Mouse (Mus musculus): ENCODE results near the gene Thbs4.
"Not testable (repeated sequence)": the region's sequence is repeated elsewhere in the genome, so short reads cannot be mapped to it uniquely, and the experiment has no call there.

Thbs4 gene

GRCm38 (mm10) chr13:92794462-92795214 lies at the start of gene Thbs4:
Thbs4 (minus strand) TSS chr13:92794818.
- no peak for DNase-seq

DNA sequence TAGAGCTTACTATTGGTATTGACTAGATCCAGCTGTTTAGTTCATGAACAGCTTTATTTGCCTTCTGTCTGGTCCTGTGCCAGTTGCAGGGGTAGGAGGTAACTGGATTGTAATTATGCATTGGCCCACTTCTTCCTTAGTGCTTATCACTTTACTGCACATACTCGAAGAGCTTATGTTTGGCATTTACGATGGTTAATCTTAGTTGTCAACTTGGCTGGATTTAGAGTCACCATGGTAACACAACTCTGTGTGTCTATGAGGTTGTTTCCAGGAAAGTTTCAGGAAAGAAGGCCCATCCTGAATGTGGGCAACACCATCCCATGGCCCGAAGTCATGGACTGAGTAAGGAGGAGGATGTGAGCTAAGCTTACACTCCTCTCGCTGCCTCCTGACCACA lies 38.5 kb upstream of the Thbs4 start:
- no peak for DNase-seq

GRCm38 (mm10) chr13:92828820-92829219 lies 34.2 kb upstream of the Thbs4 start:
- no peak for DNase-seq

- no peak for DNase-seq
These were observed 22.7 kb upstream of the Thbs4 start for GRCm38 (mm10) chr13:92817357-92817756.

DNA sequence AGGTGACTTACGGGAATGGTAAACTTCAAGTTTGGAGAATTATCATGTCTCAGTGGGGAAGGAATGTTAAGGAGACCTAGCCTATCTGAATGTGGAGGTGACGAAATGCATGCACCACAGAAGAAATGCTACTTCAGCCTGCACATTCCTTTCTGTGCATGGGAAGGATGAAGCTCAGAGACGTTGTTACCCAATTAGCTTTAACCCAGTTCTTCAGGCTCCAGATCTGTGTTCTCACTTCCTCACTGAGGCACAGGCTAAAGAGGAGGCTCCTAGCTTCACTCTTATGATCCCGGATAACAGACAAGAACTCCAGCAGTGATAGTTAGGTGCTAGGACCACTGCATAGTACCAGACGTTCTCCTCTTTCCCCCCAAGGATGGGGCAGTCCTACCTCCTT lies 21.7 kb upstream of the Thbs4 start:
- DNase-seq: no peak

DNA sequence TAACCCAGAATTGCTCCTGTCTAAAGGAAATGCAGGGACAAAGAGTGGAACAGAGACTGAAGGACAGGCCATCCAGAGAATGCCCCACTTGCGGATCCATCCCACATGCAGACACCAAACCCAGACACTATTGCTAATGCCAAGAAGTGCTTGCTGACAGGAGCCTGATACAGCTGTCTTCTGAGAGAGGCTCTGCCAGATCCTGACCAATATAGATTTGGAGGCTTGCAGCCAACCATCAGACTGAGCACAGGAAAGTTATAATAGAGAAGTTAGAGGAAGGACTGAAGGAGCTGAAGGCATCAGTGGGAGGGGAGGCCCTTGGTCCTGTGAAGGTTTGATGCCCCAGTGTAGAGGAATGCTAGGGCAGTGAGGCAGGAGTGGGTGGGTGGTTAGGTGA lies 16.0 kb upstream of the Thbs4 start:
- DNase-seq: not testable (repeated sequence)

DNA sequence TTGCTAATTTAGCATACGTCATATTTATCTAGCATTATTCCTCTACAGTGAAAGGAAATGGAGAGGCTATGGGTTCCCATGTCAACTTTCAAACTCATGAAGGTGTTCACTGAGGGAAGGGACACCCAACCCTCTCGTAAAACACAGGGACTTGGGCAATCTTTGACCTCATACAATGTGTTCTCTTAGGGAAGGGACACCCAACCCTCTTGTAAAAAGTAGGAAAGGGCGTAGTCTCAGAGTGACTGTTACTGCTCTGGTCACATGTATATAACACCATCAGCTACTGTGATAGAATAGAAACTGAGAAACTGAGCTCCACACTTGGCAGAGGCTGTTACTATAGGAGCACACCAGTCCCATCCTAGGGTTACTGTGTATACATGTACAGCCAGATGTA lies 13.2 kb upstream of the Thbs4 start:
- no peak for DNase-seq

GRCm38 (mm10) chr13:92806785-92807184 lies 12.2 kb upstream of the Thbs4 start:
- no peak for DNase-seq

GRCm38 (mm10) chr13:92799306-92799925 lies 4.8 kb upstream of the Thbs4 start:
- DNase-seq: no peak

- no peak for DNase-seq
These were observed 4.2 kb upstream of the Thbs4 start for GRCm38 (mm10) chr13:92798830-92799229.

- DNase-seq: no peak
These were observed 982 bp downstream of the Thbs4 start for GRCm38 (mm10) chr13:92793636-92794035.

- DNase-seq: no peak
These were observed 3.1 kb downstream of the Thbs4 start for GRCm38 (mm10) chr13:92791474-92791873.

- no peak for DNase-seq
These were observed 10.3 kb downstream of the Thbs4 start for GRCm38 (mm10) chr13:92784311-92784710.

DNA sequence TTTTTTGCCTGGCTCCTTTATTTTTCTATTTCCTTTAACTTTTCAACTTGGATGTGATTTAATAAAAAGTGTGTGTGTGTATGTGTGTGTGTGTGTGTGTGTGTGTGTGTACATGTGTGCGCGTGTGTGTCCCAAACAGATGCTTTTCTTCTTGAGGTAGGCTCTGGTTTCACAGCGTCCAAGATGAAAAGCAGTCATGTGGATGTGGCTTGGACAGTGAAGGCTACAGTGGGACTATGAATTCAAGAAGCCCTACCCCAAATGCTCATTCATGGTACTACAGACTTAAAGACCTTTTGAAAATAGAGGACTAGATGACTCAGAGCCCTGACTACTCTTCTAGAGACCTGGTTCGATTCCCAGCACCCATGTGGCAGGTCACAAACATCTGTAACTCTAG lies 11.1 kb downstream of the Thbs4 start:
- no peak for DNase-seq

GRCm38 (mm10) chr13:92780927-92781326 lies 13.7 kb downstream of the Thbs4 start:
- DNase-seq: no peak

GRCm38 (mm10) chr13:92780076-92780475 lies 14.5 kb downstream of the Thbs4 start:
- no peak for DNase-seq

DNA sequence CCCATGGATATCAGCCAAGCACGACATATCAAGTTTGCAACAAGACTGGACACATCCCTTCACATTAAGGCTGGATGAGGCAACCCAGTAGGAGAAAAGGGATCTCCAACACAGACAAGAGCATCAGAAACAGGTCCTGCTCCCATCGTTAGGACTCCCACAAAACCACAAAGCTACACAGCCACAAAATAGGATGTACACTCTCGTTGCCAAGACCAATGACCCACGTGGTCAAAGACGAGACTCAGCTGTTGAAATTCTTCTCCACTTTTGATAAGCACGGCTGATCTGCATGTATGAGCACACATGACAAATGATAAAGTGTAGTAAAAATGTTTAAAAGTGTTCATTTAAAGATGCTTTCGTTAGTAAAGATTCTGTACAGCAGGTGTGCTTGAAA lies 16.0 kb downstream of the Thbs4 start:
- no peak for DNase-seq

- DNase-seq: no peak
These were observed 18.7 kb downstream of the Thbs4 start for GRCm38 (mm10) chr13:92775916-92776315.

GRCm38 (mm10) chr13:92774887-92775286 lies 19.7 kb downstream of the Thbs4 start:
- DNase-seq: no peak

DNA sequence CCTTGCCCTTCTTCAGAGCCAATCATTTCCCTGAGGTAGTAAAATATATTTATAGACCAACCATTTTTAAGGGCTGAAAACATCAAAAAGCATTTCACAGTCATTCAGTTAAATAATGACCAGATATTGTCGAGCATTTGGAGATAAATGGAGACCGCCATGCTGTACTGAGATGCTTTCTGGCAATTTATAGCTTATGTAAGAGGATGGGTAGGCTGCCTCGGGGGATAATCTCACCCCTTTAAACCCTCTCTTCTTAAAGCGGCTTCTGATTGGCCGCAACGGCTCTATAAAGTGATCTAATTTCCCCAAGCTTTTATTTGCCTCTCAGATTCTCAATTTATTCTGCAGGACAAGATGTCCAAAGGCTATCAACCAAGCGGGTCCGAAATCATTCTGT lies 22.1 kb downstream of the Thbs4 start:
- DNase-seq: no peak

GRCm38 (mm10) chr13:92771566-92771965 lies 23.1 kb downstream of the Thbs4 start:
- DNase-seq: no peak

DNA sequence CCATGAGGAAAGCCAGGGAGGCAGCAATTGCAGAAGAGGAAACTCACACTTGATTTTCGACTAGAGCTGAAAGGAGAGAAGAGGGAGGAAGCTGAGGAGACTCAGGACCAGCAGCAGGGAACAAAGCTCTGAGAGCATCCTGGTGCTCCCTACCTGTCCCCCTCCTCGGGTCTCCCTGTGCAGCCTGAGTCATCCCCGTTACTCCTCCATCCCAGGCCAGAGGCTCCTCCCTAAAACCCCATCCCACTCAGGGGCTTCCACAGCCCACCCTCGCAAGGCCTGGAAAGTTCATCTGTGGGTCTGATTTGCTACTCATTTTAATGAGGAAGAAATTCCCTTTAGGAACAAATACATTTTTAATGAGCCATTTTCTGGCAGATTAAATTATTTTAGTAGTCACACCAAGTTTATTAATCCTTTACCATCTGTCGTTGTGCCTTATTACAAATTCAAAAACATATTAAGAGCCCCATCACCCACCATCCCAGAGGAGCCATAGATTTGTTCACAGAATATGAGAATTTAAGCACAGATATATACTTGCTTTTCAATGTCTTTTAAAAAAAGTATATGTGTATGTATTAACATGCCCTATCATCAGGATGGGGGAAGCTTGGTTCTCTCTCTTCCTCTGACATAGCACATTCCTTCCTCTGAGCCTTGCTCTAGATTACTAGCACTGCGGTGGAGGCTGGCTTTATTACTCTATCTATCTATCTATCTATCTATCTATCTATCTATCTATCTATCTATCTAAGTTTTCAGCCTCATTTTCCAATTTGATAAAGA lies 29.0 kb downstream of the Thbs4 start:
- no peak for DNase-seq

DNA sequence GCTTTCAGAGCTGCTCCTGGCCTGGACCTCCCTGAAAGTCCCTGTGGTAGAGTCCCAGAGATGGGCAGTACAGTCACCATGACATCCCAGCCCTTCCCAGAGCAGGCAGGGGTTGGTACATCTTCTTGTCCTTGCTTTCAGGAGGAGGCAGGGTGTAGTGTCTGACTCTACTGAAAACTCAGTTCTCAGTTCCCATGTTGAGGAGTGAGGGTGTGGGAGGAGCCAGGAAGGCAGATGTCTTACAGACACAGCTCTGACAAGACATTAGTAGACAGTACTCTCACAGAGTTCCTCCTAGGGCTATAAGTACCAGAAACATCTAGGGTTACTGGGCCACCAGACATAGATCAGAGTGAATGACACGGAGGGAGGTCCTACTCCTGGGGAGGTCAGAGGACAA lies 32.3 kb downstream of the Thbs4 start:
- no peak for DNase-seq

DNA sequence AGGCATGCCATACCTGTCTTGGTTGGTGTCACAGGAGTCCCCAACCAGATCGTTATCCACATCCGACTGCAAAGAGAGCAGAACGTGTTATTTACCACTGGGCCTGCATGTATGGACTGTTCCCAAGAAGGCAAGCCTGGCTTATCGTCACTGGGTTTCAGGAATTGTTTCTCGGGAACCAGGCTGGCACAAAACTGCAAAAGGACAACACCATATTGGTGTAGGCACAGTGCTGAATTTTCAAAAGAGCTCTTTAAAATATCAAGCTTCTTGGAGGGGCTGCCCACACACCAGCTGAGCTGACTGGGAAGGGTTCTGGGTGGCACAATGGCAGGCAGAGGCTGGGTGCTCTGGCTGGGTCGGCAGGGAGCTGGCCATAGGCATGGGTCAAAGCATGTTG lies 34.1 kb downstream of the Thbs4 start:
- DNase-seq: no peak
